Mouse (Mus musculus): ENCODE measurements at regions not wholly inside any gene's neighbourhood (a gene's known extent, or its start where the extent isn't known, plus 50 kb on each side); places are given as distances from the start of the nearest gene placed in this dataset.
A peak's percentile ranks its signal among the peaks of the same experiment; 100 is the strongest.

DNA sequence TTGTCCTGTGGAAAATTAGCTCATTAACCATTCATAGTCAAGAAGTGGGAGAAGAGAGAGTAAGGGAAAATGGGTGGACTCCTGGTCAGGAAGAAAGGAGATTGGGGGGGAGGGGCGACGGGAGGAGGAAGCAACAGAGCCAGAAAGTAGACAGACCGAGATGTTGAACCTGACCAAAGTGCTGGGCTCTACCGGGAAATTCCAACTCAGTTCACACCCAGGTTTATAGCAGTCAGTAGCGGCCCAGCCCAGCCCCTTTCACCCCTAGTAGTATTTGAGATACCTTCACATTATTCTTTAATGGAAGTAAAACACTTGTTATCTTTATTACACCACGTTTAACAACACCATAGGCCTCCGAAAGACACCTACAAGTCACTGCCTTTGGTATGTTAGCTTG lies 158.2 kb downstream of the Hibadh start:
- no peak for DNase-seq (ENCODE audit: low spot score)

DNA sequence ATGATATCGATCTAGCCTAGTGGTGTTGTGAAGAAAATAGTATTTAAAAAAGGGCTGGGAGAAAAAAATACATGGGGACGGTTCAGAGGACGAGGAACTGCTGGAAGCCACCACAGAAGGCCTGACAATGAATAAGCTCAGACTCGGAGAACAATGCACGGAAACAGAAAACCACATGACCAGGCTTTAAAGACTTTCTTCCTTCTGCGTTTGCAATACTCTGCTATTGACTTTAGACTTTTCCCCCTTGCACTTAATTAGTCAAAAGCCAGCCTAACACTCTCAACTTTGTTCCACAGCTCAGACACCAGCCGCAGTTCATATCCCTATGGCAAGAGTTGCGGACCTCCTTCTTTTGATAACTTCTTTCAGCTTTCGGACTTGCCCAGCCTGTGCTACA lies 154.0 kb downstream of the Hibadh start:
- no peak for DNase-seq (ENCODE audit: low spot score)

DNA sequence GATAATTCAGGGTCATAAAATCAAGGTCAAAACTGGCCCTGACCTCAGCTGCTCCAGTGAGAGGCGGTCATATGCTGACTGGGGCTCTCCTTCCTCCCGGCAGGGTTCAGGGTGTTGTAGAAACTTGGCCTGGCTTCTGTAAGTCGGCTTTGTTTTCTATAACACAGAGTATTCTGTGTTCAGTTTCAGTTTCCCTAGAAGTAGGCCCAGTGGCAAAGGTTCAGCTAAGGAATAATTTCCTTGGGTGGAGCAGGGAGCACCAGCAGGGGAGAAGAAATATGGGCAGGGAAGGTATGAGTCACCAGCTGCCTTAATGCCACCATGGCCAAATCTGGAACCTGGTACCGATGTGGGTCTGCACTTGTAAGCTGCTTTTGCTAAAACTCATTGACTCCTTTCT lies 153.5 kb downstream of the Hibadh start:
- peak; percentile 11 for DNase-seq (ENCODE audit: low spot score)

DNA sequence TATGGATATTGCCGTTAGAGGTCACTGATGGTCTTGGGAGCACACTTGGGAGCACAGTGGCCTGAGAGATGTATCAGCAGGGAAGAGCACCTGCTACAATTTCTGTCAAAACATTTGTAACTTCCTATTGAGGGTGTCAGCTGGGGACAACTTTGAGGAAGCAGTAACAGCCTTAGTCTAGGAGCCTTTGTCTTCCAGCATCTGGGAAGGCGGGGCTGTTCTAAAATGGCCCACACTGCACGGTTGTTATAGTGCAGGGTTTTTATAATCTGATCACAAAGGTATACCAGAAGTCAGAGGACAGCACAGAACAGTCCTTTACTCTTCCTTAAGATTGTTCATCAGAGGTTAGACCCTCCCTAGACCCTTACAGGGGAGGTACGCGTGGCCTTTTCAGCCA lies 152.3 kb downstream of the Hibadh start:
- no peak for DNase-seq (ENCODE audit: low spot score)

DNA sequence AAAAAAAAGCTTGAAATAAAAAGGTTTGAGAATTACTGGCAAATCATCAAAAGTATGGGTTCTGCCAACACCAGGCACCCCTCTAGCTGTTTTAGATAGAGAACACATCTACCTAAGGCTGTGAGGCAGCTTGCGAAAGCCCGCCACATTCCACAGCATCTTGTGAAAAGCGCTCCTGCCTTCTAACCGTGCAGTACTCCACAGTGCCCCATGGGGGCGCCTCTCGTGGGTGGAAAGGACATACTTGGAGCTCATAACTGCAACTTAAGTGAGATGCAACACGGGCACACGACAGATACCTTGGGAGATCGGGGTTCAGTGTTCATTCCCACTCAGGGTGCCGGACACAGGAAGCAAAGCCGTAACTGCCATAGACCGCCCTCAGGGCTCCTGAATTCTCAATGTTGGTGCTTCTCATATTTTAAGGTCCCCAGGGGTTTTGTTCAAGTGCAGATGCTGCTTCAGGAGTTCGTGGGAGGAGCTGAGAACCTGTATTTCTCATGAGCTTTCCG lies 149.9 kb downstream of the Hibadh start:
- no peak for DNase-seq (ENCODE audit: low spot score)

DNA sequence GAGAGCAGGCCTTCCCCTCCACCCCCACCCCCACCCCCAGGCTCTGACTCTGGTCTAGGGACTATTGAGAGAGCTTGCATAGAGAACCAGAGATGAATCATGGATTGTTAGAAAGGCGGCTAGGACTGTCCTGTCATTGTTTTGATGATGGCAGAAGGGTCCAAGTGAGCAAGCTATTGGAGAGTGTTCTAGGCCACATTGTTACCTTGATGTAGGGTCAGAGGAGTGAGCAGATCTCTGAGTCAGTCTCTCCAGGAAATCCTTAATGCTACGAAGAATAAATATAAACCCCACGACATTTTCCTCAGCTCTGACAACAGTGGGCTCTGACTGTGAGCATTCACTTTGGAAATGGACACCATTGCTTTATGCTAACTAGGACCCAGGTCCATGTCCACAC lies 144.9 kb downstream of the Hibadh start:
- no peak for DNase-seq (ENCODE audit: low spot score)

DNA sequence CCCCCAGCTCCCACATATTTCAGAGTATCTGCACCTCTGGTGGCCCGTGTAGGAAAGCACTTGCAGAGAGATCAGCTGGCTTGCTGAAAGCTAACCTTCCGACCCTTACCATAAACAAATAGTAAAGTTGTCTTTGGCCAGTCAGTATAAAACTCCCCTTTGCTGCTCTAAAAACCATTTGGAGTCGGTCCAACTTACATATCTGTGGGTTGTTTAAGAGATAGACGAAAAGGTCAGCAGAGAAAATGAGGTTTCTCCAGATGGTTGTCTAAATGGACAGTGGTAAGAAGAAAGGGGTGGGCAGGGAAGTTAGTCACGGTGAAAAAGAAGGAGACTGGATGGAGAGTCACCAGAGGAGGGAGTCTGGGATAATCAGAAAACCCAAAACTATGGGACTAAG lies 144.3 kb downstream of the Hibadh start:
- peak; percentile 38 for DNase-seq (ENCODE audit: low spot score)
